Mouse (Mus musculus) MEL-GATA-1-ER (cell line): ENCODE results near the gene Fndc7.
"Not testable (repeated sequence)": the region's sequence is repeated elsewhere in the genome, so short reads cannot be mapped to it uniquely, and the experiment has no call there.

Source experiments
- DNase-seq: peaks from one replicate; pipeline ENCODE4 v3.0.0-alpha.2; 2012; ENCODE audit warnings: low read depth; ENCODE audit errors: extremely low read depth

Gene Fndc7

DNA sequence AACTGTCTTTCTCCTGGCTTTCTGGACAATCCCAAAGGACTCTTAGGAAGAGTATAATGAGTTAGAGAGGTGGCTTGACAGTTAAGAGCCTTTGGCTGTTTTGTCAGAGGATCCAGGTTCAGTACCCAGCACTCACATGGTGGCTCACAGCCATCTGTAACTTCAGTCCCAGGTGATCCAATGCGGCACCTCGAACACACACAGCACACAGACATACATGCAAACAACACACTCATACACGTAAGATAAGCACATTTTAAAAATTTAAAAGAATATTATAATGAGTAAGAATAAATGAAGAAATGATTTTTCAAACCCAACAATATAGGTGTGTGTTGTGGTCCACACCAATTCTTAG is 2.2 kb downstream of the Fndc7 start:
- no peak for DNase-seq

DNA sequence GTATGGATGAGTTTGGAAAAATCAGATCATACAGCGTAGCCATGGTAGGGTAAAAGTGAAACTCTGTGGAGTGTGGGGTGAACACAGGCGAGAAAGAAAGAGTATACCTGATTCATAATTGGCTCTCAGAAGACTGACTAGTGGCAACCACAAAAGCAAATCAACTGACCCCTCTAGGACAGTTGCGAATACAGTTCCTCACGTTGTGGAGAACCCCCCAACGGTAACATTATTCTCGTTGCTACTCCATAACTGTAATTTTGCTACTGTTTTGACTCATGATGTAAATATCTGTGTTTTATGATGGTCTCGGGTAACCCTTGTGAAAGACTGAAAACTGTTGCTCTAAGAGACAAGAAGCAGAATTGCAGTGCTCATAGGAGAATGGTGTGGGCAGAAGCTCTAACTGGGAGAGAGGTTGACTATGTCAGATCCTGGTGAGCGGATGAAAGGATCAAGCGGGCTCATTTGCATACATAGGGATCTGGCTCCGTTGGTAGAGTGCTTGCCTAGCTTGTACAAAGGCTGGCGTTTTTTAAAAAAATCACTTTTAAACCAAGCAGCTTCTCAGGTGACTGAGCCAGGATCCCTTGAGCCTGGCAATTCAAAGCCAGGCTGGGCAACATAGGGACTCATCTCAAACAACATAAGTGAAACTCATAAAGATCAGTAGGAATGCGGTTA is 2.7 kb downstream of the Fndc7 start:
- no peak for DNase-seq

DNA sequence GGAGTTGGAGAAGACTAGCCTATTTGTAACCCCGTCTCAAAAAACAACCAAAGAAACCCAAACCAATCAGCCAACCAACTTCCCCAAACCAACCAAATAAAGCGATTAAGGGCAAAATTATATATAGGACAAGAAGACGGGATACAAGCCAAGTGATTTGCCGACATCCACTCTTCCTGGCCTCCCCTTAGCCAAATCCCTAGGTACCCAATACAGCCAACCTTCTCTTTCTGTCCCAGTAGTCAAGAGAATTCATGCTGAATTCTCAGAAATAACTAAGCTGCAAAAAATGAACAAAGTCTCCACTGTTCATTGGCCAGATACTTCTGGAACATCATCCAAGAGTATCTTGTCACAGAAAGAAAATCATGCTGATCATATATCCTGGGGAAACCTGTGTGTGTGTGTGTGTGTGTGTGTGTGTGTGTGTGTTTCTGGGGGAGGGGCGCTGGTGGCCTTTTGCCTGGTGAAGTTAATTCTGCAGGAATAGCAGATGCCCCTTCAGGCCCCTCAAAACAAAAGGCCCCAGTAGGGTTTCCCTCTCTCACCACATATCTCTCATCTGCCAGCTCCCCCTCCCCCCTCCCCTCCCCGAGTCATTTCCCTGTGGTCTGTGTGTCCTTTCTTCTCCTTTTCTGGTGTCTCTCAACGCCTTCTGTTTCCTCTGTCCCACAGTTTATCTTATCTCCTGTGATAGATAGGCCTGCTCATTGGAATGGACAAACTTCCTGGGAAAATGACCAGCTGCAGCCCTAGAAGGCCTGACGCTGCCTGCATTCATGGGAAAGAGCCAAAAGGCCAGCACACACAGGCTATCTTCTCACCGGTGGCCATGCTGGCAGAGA is 3.9 kb downstream of the Fndc7 start:
- peak; percentile 90 for DNase-seq

DNA sequence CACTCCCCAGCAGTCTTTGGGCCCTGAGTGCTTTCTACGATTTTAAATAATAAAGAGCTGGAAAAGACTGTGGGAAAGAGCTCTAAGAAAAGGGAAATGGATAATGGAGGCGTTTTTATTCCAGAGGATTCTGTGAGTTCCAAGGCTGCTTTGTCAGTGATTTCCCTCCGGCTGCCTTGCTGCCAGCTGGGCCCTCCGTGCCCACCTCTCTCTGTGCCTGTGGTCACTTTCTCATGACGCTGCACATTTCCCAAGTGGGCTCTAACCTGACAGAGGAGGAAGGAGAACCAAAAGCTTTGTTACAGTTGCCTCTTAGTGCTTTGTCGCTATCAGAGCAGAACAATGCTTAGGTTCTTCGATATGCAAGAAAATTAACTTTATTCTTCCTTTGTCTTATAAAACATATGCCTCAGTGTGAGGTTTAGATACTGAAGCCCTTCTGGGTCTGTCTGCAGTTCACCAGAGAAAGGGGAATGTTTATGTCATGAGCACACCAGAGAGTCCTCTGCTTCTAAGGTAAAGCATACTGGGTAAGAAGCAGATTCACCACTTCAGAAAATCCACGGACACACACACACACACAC is 5.0 kb downstream of the Fndc7 start:
- DNase-seq: peak; percentile 48

DNA sequence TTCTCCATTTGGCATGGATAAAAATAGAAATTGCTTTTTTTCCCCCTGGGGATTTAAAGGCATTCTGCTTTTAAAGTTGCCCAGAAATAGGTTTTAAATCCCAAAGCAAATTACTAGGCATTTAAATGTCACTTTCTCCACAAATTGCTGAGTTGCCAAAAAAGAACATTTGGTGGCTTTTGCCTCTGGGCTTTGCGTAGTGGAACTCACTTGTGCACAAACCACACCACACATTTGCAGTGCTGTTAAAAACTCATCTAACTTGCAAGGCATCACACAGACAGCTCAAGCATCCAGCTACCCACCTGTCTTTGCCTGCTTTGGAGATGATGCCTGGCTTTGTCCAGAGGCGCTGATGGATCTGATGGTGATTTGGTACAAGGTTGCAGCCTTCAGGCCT is 6.7 kb downstream of the Fndc7 start:
- DNase-seq: no peak

DNA sequence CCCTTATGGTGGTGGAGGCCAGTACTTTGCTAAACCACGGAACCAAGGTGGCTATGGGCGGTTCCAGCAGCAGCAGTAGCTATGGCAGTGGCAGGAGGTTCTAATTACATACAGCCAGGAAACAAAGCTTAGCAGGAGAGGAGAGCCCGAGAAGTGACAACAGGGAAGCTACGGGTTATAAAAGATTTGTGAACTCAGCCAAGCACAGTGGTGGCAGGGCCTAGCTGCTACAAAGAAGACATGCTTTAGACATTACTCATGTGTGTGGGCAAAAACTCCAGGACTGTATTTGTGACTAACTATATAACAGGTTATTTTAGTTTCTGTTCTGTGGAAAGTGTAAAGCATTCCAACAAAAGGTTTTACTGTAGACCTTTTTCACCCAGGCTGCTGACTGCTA is 7.9 kb downstream of the Fndc7 start:
- not testable (repeated sequence) for DNase-seq

DNA sequence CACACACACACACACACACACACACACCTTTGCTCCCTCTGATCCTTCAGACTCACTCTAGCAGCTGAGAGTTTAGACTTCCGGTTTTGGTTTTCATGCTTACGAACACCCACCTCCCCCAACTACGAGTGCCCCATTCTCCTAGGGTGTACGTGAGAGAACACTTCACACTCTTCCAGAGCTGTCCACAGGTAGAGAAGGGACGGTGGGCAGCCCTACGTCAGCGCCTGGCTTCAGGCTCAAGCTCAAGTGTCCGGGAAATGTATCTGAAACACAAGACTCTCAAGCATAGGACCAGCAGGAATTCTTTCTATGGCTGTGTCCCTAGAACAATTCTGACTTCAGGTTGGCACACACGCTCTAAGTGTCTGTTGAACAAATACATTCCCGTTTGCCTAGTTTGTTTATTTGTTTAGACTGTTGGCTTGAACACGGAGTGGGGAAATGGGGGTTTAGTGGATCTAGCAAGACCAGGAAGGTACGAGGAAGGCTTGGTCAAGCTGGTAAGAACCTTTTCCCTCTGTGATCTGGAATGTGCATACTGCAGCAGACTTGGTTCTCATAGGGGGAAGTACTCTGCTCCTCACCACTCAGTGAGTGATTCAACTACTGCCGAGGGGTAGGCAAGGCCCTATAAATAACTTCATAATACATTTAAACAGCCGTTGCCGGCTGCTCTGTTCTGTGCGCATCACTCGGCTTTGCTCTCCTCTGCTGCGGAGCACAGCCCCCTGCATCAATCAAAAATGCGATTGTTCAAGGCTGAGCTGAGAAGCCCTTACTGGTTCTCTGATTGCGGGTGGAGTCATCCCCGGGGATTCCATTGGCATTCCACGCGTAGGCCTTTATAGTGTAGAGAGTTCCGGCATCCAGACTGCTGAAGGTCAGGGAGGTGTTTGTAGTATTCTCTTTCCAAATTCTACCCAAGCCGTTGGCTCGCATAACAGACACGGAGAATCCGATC is 9.0 kb downstream of the Fndc7 start:
- DNase-seq: no peak

DNA sequence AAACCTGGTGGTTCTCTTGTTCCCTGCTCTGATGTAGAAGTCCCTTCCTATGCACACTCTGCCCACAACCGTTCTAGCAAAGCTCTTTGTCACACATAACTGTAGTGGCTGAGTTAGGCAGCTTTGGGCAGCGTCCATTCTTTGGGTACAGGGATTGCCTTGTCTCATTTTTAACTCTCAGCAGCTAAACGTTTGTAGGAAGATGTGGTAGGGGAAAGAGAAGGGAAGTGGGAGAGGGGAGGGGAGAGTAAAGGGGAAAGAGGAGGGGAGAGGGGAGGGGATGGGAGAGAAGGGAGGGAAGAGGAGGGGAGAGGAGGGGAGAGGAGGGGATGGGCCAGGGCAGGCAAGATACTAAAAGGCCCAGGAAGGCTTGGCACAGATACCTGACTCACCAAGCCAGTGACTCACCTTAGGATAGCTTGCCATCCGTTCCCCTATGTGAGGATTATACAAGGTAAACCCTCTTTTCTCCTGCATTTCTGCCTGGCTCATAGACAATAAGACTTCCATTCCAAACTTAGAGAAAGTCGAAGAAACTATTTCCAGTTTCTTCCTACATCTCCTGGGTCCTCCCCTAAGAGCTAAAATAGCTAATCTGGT is 9.9 kb downstream of the Fndc7 start:
- DNase-seq: no peak

DNA sequence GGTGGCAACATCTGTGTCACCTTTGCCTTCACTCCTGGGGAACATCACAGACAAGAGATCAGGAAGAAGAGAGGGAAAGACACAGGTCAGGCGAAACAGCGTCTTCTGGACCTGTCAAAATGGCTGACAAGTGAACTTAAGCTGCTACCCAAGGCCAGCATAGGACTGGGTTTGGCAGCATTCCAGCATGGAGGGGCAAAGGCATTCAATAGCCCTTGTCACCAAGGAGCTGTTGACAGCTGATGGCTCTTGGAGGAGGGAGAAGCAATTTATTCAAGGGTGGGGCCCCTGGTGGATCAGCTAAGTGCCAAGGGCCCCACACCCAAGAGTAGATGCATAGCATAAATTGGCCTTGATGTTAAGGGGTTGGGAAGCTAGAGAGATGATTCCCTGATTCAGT is 10.7 kb downstream of the Fndc7 start:
- DNase-seq: no peak

DNA sequence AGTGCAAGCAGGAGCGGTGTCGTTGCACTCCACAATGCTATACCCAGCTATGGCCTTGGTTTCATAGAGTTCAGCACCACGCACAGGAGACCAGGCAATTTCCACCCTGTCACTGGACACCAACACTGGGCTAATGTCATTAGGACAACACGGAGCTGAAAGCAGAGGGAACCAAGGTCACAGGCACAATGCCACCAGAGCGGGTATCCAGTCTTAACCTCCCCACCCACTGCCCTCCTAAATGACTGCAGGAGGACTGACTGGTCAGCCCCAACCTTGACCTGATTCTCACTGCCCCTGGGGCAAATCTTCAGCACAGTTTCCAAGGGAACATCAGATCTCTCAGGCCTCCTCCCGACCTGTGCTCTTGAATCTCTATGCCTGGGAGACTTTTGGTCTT is 19.2 kb downstream of the Fndc7 start:
- no peak for DNase-seq

DNA sequence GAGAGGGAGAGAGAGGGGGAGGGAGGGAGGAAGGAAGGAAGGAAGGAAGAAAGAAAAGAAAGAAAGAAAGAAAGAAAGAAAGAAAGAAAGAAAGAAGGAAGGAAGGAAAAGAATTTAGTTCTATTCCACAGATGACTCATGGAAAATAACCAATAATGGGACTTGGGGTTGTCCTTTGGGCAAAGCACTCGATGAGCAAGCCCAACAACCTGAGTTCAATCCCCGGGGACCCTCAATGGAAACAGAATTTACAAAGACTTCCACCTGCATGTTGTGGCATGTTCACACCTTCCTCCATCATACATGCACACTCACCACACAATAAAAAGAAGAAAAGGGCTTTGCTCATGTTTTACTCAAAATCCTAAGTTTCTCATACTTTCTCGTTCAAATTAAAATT is 22.4 kb downstream of the Fndc7 start:
- DNase-seq: no peak

DNA sequence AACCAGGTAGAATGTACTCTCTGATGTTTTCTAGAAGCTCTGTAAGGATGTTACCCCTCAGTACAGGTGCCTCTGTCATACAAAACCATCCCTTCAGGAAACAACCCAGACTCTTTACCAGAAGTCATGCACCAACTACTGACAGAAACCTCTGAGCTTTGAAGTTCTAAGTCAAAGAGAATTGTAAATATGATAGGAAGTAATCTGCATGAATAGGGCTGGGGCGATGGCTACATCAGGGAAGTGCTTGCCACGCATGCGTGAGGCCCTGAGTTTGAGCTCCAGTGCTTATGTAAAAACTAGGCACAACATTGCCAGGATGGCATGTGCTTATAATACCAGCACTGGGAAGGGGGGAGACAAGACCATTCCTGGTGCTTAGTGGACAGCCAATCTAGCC is 24.1 kb downstream of the Fndc7 start:
- no peak for DNase-seq

DNA sequence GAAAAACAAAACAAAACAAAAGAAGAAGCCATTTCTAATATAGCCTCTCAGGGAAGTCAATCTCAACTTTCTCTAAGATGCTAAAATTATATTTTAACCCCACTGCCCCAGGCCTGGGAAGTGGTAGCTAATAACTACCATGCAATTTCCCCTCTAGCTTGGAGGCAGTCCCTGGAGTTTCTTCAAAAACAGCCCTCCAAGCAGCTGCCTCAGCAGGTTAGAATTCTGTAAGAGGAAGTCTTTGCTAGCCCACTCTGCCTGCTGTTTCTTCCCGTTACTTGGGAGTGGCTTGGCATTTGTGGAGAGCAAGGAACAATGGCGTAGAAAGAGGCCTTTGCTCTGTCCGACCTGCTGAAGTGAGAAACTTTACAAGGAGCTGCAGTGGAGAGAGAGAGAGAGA is 24.7 kb downstream of the Fndc7 start:
- DNase-seq: no peak

DNA sequence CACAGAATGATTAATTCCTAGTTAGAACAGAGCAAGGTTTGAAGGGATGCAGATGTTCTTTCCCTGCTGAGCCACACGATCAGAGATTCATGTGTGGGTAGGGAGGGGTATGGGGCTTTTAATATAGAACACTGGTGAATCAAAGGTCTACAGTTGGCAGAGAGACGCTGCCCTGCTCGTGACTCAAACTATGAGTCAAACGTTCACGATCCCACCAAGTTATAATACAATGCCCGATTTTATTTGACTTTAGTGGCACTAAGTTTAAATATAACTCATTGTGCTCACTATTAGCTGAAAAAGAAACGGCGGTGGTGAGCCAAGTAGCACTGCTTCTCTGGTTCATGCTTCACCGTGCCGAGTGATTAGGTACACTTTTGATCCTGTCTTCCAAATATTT is 26.7 kb downstream of the Fndc7 start:
- DNase-seq: no peak

DNA sequence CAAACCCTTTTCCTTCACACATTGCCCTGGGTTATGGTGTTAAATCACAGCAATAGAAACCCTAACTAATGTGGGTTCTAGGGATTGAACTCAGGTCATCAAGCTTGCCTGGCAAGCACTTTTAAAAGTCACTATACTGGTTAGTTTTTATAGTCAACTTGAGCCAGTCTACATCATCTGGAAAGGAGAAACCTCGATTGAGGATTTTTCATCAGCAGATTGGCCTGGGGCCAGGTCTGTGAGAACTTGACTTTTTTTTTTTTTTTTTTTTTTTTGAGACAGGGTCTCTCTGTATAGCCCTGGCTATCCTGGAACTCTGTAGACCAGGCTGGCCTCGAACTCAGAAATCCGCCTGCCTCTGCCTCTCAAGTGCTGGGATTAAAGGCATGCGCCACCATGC is 27.5 kb downstream of the Fndc7 start:
- DNase-seq: not testable (repeated sequence)

DNA sequence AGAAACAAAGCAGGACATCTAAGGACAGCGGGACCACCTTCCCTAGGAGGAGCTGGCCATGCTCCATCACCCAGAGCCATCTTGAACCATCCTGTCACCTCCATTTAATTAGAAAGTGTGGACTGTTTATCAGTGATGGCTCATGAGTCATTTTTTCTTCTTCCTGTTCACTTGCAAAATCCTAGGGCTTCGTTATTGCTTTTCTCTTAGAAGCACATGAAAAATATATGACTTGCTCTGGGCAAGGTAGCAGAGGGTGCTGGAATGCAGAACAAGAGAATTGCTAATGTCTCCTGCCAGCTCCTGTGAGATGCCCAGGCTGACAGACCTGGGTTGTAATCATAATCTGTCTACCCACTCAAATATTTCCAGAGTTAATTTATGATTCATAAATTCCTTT is 29.0 kb downstream of the Fndc7 start:
- no peak for DNase-seq

DNA sequence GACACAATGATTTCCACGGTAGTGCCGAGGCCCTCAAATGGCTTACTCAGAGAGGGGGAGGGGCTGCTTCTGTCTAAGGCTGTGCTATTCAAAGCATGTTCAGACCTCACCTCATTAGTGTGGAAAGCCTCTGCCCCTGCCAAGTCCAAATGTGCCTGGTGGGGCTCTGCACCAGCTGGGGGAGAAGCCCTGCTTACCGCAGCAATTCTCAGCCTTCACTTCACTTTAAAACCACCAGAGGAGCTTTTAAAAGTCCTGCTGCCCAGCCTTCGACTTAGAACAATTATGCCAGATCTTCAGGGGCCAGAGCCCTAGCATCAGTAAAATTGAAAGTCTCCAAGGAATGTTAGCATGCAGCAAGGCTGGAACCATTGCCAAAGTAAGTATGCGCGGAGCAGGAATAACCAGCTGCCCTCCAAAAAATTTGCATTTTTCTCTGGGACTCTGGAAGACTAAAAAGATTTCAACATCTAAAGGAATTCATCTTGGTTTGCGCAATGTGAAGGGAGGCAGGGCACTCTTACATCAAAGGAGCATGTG is 31.5 kb downstream of the Fndc7 start:
- DNase-seq: no peak

DNA sequence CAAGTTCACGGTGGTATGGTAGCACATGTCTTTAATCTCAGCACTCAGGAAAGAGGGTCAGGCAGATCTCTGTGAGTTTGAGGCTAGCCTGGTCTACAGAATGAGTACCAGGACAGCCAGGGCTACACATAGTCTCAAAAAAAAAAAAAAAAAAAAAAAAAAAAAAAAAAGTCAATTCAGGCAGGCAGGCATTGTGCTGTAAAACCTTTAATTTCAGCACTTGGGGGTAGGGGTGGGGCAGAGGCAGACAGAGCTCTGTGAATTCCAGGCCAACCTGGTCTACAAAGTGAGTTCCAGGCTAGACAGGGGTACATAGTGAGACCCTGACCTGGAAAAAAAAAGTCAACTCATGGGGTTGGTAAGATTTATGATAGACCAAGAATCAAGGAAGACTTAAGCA is 32.1 kb downstream of the Fndc7 start:
- no peak for DNase-seq

DNA sequence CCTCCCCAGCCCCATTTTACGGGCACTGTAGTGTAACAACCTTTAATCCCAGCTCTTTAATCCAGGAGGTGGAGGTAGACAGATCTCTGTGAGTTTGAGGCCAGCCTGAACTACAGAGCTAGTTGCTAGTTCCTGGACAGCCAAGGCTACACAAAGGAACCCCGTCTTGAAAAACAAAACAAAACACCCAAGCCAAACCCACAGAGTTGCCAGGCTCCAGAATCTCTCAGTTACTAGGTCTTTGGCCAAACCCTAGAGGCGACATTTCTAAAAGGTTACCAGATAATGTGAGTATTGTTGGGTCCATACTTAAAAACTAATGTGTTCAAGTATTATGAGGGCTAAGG is 32.7 kb downstream of the Fndc7 start:
- DNase-seq: no peak

DNA sequence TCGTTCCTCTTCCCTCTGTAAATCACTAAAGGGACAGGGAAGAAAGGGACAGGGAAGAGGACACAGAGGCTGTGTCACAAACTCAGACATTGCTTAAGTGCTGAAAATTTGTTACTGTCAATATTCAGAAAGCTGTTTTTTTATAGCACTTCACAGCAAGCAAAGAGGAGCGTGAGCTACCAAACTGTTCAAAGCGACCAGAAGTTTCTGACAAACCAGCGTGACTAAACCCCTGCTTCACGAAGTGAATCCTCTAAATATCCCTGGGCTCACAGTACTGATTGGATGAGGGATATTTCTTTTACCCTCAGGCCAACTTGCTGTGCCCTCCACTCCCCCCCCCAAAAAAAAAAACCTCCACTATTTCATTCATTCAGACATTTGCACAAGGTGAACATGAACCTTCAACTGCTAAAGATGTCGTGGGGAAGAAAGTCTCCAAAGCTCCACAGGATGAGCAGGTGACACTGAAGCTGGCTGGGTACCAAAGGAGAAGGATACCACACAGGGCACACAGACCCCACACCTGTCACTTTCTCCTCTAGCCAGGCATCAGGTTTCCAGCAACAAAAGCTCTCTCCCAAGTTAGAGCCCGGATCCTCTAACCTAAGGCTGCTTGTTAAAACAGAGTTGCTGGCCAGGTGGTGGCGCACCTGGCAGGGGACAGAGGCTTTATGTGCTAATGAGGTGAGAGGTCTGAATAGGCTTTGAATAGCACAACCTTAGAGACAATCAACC is 33.3 kb downstream of the Fndc7 start:
- no peak for DNase-seq
